Mouse (Mus musculus) small intestine, adult 2 months (tissue): Measurements from ENCODE around the gene Runx1.

ENCODE experiments used
- CTCF ChIP-seq: fragments of 200-500 bp; IDR thresholded peaks from 2 replicates; pipeline ENCODE4 v1.5.1; 2012; ENCODE audit warnings: low read depth, mild to moderate bottlenecking, control low read depth, inconsistent platforms, low read length, moderate library complexity, mixed read lengths; ENCODE audit not compliant: insufficient replicate concordance, insufficient read length; ENCODE audit errors: extremely low read depth
- POLR2A ChIP-seq: fragments of 200-500 bp; IDR thresholded peaks from 2 replicates; pipeline ENCODE4 v1.6.1; 2012; ENCODE audit warnings: low read depth, mild to moderate bottlenecking, control low read depth, inconsistent platforms, low read length, moderate library complexity

- TF ChIP-seq CTCF (no peak), POLR2A (no peak)
Observed at GRCm38 (mm10) chr16:92794197-92794596, 31.8 kb downstream of the Runx1 start.
